Mouse (Mus musculus) lung, postnatal 10 days (tissue): ENCODE measurements around the gene Rbm8a.

Source experiments
- DNase-seq: peaks from one replicate; pipeline ENCODE4 v3.0.0; 2021

Rbm8a gene

GRCm38 (mm10) chr3:96673514-96673913 is 43.8 kb downstream of the Rbm8a start:
- DNase-seq: no peak

GRCm38 (mm10) chr3:96674442-96674841 is 44.7 kb downstream of the Rbm8a start:
- no peak for DNase-seq

GRCm38 (mm10) chr3:96675171-96675570 is 45.4 kb downstream of the Rbm8a start:
- DNase-seq: no peak

- DNase-seq: no peak
Measured at GRCm38 (mm10) chr3:96675690-96676089, 46.0 kb downstream of the Rbm8a start.

- DNase-seq: no peak
Measured at GRCm38 (mm10) chr3:96678456-96678855, 48.7 kb downstream of the Rbm8a start.

GRCm38 (mm10) chr3:96679159-96679674 is 49.5 kb downstream of the Rbm8a start:
- no peak for DNase-seq

- no peak for DNase-seq
Measured at GRCm38 (mm10) chr3:96680269-96680956, 50.7 kb downstream of the Rbm8a start.
